In the genomic region with DNA sequence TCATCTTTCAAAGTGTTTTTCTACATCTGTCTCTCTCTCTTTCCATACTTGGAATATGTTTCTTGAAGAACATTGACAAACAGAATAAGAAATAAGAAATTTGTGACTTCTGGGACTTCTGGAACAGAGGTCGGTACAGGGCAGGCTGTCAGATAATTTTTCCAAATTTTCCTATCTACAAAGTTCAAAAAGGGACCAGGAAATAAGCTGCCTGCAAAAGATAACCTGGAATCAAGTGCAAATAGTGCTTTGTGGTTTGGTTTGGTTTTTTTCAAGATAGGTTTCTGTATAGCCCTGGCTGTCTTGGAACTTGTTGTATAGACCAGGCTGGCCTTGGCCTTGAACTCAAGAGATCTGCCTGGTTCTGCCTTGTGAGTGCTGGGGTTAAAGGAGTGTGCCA, we compare ENCODE assay signal across 23 mouse cellular contexts.
A peak's percentile ranks its signal among the peaks of the same experiment; 100 is the strongest.
DNase-seq lines count a peak whose midpoint lies in the region; ATAC-seq and TF ChIP-seq lines count a peak whose summit lies in the region.
"Had no signal": no experiment of that assay in that cellular context is flagged by ENCODE, and none has a peak within 500 bp of the region (broad histone marks: within the 10 kb centered on the region; RNA-seq: fewer than 3 reads in every experiment).

No protein-coding gene starts in this region.

- ATAC-seq in limb, embryonic 11.5 days (ENCODE audit: insufficient number of reproducible peaks, low FRiP score, low TSS enrichment, low read depth), result no peak
- ATAC-seq: forebrain, embryonic 14.5 days; forebrain, embryonic 16.5 days had no signal

- TF ChIP-seq CTCF in MEL (IDR thresholded peaks at IDR 0.05 in 2 of 3, conservative IDR thresholded peaks at IDR 0.05 in 1 of 3; ENCODE audit: control insufficient read depth in 1 of 3, insufficient read depth in 1 of 3, low read depth in 2 of 3, low read length in 3 of 3, poor library complexity in 1 of 3, severe bottlenecking in 1 of 3), result no peak

- no peak overlapping the region for H3K27ac ChIP-seq in limb, embryonic 11.5 days (replicated peaks; ENCODE audit: low read depth, low read length)
- H3K27ac ChIP-seq in limb, embryonic 10.5 days, result no peak overlapping the region
- H3K27ac ChIP-seq in MEL (ENCODE audit: control insufficient read depth, low read depth, low read length), result no peak overlapping the region
- H3K27ac ChIP-seq: embryonic facial prominence, embryonic 13.5 days; embryonic facial prominence, embryonic 15.5 days; forebrain, embryonic 10.5 days; forebrain, embryonic 12.5 days had no signal

- H3K36me3 ChIP-seq in limb, embryonic 11.5 days (ENCODE audit: control insufficient read depth, insufficient read depth, low read length), result no peaks in the 10 kb centered on the region
- no peaks in the 10 kb centered on the region for H3K36me3 ChIP-seq in limb, embryonic 10.5 days
- H3K36me3 ChIP-seq in MEL (ENCODE audit: control insufficient read depth in 1 of 2, insufficient read depth in 2 of 2, low read length in 2 of 2), result peaks cover 0 to 27% of the 10 kb centered on the region in 2 experiments; a peak in 2 of 4 replicates
- H3K36me3 ChIP-seq: embryonic facial prominence, embryonic 15.5 days; forebrain, embryonic 10.5 days; forebrain, embryonic 12.5 days had no signal

- WGBS in limb, embryonic 11.5 days, result 93% methylated on average over 1 of the region's 1 CpGs
- 96% methylated on average over 1 of the region's 1 CpGs for WGBS in limb, embryonic 10.5 days

- no peak overlapping the region for H3K9ac ChIP-seq in limb, embryonic 11.5 days (ENCODE audit: low read length)
- H3K9ac ChIP-seq in MEL (ENCODE audit: control insufficient read depth, low read depth, low read length, poor library complexity, severe bottlenecking), result no peak overlapping the region
- H3K9ac ChIP-seq: embryonic facial prominence, embryonic 13.5 days; embryonic facial prominence, embryonic 15.5 days; forebrain, embryonic 12.5 days had no signal

- no peak overlapping the region for H3K4me3 ChIP-seq in limb, embryonic 11.5 days (ENCODE audit: low read depth, low read length)
- H3K4me3 ChIP-seq in limb, embryonic 10.5 days, result no peak overlapping the region
- H3K4me3 ChIP-seq in MEL (ENCODE audit: control insufficient read depth in 1 of 2, insufficient read depth in 1 of 2, low read depth in 2 of 2, low read length in 2 of 2), result no peak overlapping the region
- H3K4me3 ChIP-seq: embryonic facial prominence, embryonic 13.5 days; embryonic facial prominence, embryonic 15.5 days; erythroblast, embryonic 14.5 days; forebrain, embryonic 10.5 days; forebrain, embryonic 12.5 days had no signal

- no peaks in the 10 kb centered on the region for H3K4me1 ChIP-seq in limb, embryonic 11.5 days (ENCODE audit: control insufficient read depth, insufficient read depth, low read length)
- H3K4me1 ChIP-seq in limb, embryonic 10.5 days, result no peaks in the 10 kb centered on the region
- H3K4me1 ChIP-seq in MEL (ENCODE audit: control insufficient read depth in 1 of 2, insufficient read depth in 2 of 2, low read length in 2 of 2), result peaks cover 12 to 28% of the 10 kb centered on the region in 2 experiments
- H3K4me1 ChIP-seq: embryonic facial prominence, embryonic 13.5 days; embryonic facial prominence, embryonic 15.5 days; forebrain, embryonic 10.5 days; forebrain, embryonic 12.5 days had no signal

- no peaks in the 10 kb centered on the region for H3K79me2 ChIP-seq in MEL (ENCODE audit: control insufficient read depth, insufficient read depth, low read length, poor library complexity)

- peak; percentile 47 to 70 for TF ChIP-seq EP300 in MEL (IDR thresholded peaks at IDR 0.05; ENCODE audit: low read depth in 1 of 2, low read length in 2 of 2)

- H3K9me3 ChIP-seq in limb, embryonic 11.5 days (ENCODE audit: control insufficient read depth, low read length), result no peaks in the 10 kb centered on the region
- H3K9me3 ChIP-seq in limb, embryonic 10.5 days (replicated peaks), result no peaks in the 10 kb centered on the region
- H3K9me3 ChIP-seq in MEL (replicated peaks; ENCODE audit: insufficient read depth, low read length), result no peaks in the 10 kb centered on the region
- H3K9me3 ChIP-seq: embryonic facial prominence, embryonic 13.5 days; embryonic facial prominence, embryonic 15.5 days; forebrain, embryonic 10.5 days; forebrain, embryonic 12.5 days; G1E had no signal

- H3K4me2 ChIP-seq in limb, embryonic 11.5 days (ENCODE audit: low read depth, severe bottlenecking), result no peak overlapping the region
- H3K4me2 ChIP-seq: embryonic facial prominence, embryonic 13.5 days; embryonic facial prominence, embryonic 15.5 days; forebrain, embryonic 12.5 days had no signal

- peak; percentile 7 for DNase-seq in limb, embryonic 11.5 days (ENCODE audit: low spot score)
- DNase-seq in limb, embryonic 10.5 days (ENCODE audit: low spot score), result no peak
- DNase-seq in 416B (ENCODE audit: low read depth) (peak; percentile 9), MEL (ENCODE audit: low read depth, low spot score) (no peak)
- no peak for DNase-seq in cerebellum, adult 18-20 months
- no peak for DNase-seq in spleen, adult 18-20 months
- DNase-seq: adrenal gland, adult 2 months; adrenal gland, postnatal 10 days; adrenal gland, postnatal 36 days; cerebellum, adult 11-12 months; cerebellum, adult 8-10 months; cerebellum, adult 9-11 months; cerebellum, postnatal 14 days; cerebellum, postnatal 36 days; embryo, embryonic 11 days had no signal

- no peak for TF ChIP-seq RAD21 in MEL (IDR thresholded peaks at IDR 0.05; ENCODE audit: low read depth, low read length)

- no peak for TF ChIP-seq POLR2A in MEL (IDR thresholded peaks at IDR 0.05; ENCODE audit: control insufficient read depth in 1 of 2, insufficient read depth in 1 of 2, low read depth in 1 of 2, low read length in 2 of 2, poor library complexity in 1 of 2)

- H3K27me3 ChIP-seq in limb, embryonic 11.5 days (ENCODE audit: control insufficient read depth, insufficient read depth, low read length), result no peaks in the 10 kb centered on the region
- H3K27me3 ChIP-seq in limb, embryonic 10.5 days (ENCODE audit: low read depth, poor library complexity, severe bottlenecking), result no peaks in the 10 kb centered on the region
- no peaks in the 10 kb centered on the region for H3K27me3 ChIP-seq in MEL (ENCODE audit: control insufficient read depth in 1 of 2, insufficient read depth in 2 of 2, low read length in 2 of 2)
- H3K27me3 ChIP-seq: embryonic facial prominence, embryonic 13.5 days; embryonic facial prominence, embryonic 15.5 days; forebrain, embryonic 12.5 days had no signal

TF ChIP-seq in MEL, 35 proteins besides CTCF, POLR2A, EP300 and RAD21 (continues in another document):
- TF ChIP-seq USF2 (IDR thresholded peaks at IDR 0.05; ENCODE audit: borderline replicate concordance in 1 of 2, insufficient read depth in 1 of 2, low read depth in 1 of 2, low read length in 2 of 2), result no peak
- no peak for TF ChIP-seq CHD2 (IDR thresholded peaks at IDR 0.05; ENCODE audit: low read length)
- TF ChIP-seq MAZ (IDR thresholded peaks at IDR 0.05; ENCODE audit: low read depth, low read length), result no peak
- TF ChIP-seq USF1 (IDR thresholded peaks at IDR 0.05; ENCODE audit: low read depth, low read length), result no peak
- no peak for TF ChIP-seq JUND (IDR thresholded peaks at IDR 0.05; ENCODE audit: low read depth, low read length)
- TF ChIP-seq TCF12 (IDR thresholded peaks at IDR 0.05; ENCODE audit: low read depth, low read length), result peak; percentile 83; the same call in 1 of the 2 replicates
- TF ChIP-seq MYB (IDR thresholded peaks at IDR 0.05; ENCODE audit: low read depth, low read length), result no peak
- TF ChIP-seq TBP (IDR thresholded peaks at IDR 0.05; ENCODE audit: low read depth, low read length), result no peak
- TF ChIP-seq TAL1 (IDR thresholded peaks at IDR 0.05; ENCODE audit: low read length), result peak; percentile 40
- TF ChIP-seq NELFE (IDR thresholded peaks at IDR 0.05; ENCODE audit: low read depth, low read length), result no peak
- no peak for TF ChIP-seq BHLHE40 (IDR thresholded peaks at IDR 0.05; ENCODE audit: borderline replicate concordance, low read depth, low read length)
- TF ChIP-seq UBTF (IDR thresholded peaks at IDR 0.05; ENCODE audit: borderline replicate concordance, insufficient read depth, low read depth, low read length), result no peak
- TF ChIP-seq POLR2AphosphoS2 (IDR thresholded peaks at IDR 0.05; ENCODE audit: low read length), result no peak
- TF ChIP-seq E2F4 (IDR thresholded peaks at IDR 0.05; ENCODE audit: borderline replicate concordance, low read depth, low read length), result no peak
- peak; percentile 59 for TF ChIP-seq GATA1 (IDR thresholded peaks at IDR 0.05; ENCODE audit: low read depth, low read length)
- TF ChIP-seq RCOR1 (IDR thresholded peaks at IDR 0.05; ENCODE audit: low read depth, low read length), result 0 out of 2 replicates have a peak, but pooled peaks have one; percentile 37
- no peak for TF ChIP-seq SIN3A (IDR thresholded peaks at IDR 0.05; ENCODE audit: low read length)
- no peak for TF ChIP-seq CHD1 (IDR thresholded peaks at IDR 0.05; ENCODE audit: low read depth, low read length)
- TF ChIP-seq ZMIZ1 (IDR thresholded peaks at IDR 0.05; ENCODE audit: low read depth, low read length), result no peak
- TF ChIP-seq GABPA (IDR thresholded peaks at IDR 0.05; ENCODE audit: low read depth, low read length), result no peak
- no peak for TF ChIP-seq NRF1 (IDR thresholded peaks at IDR 0.05; ENCODE audit: insufficient read depth, low read depth, low read length, poor library complexity, severe bottlenecking)
- no peak for TF ChIP-seq ELF1 (IDR thresholded peaks at IDR 0.05; ENCODE audit: low read depth, low read length)
- no peak for TF ChIP-seq SMC3 (IDR thresholded peaks at IDR 0.05; ENCODE audit: low read depth, low read length)
- no peak for TF ChIP-seq HCFC1 (IDR thresholded peaks at IDR 0.05; ENCODE audit: low read depth, low read length)
- no peak for TF ChIP-seq ETS1 (IDR thresholded peaks at IDR 0.05; ENCODE audit: low read depth, low read length)
- no peak for TF ChIP-seq MEF2A (IDR thresholded peaks at IDR 0.05; ENCODE audit: extremely low read depth, insufficient replicate concordance, low read depth, low read length, poor library complexity, severe bottlenecking)
- TF ChIP-seq MYC (IDR thresholded peaks at IDR 0.05; ENCODE audit: low read depth, low read length), result no peak
- TF ChIP-seq ZNF384 (IDR thresholded peaks at IDR 0.05; ENCODE audit: low read depth, low read length), result peak; percentile 17; the same call in 1 of the 2 replicates
- TF ChIP-seq MXI1 (IDR thresholded peaks at IDR 0.05; ENCODE audit: low read depth, low read length), result no peak
- TF ChIP-seq ZKSCAN1 (IDR thresholded peaks at IDR 0.05; ENCODE audit: low read depth, low read length), result no peak
- no peak for TF ChIP-seq ZC3H11A (IDR thresholded peaks at IDR 0.05; ENCODE audit: low read depth, low read length)
- TF ChIP-seq MAX (IDR thresholded peaks at IDR 0.05; ENCODE audit: low read length), result no peak
- no peak for TF ChIP-seq POLR2AphosphoS5 (IDR thresholded peaks at IDR 0.05; ENCODE audit: borderline replicate concordance, low read depth, low read length)

Comparison
In these comparisons a context has a peak if more than half of its experiments do, and no peak if none do; other contexts are left out.
1. DNase-seq: peak in limb, embryonic 11.5 days (single experiment) and 416B (single experiment); none in limb, embryonic 10.5 days (single experiment), MEL (single experiment), cerebellum, adult 18-20 months (0 of 2) and spleen, adult 18-20 months (0 of 2).